Mouse (Mus musculus): ENCODE measurements around the gene Cldn18. TPM values are rescaled to one million over a fixed set of nuclear protein-coding genes. Genes with fewer than 3 reads are reported as not detected.

Gene Cldn18
- not detected in 2 replicates for total RNA-seq (2017)

DNA sequence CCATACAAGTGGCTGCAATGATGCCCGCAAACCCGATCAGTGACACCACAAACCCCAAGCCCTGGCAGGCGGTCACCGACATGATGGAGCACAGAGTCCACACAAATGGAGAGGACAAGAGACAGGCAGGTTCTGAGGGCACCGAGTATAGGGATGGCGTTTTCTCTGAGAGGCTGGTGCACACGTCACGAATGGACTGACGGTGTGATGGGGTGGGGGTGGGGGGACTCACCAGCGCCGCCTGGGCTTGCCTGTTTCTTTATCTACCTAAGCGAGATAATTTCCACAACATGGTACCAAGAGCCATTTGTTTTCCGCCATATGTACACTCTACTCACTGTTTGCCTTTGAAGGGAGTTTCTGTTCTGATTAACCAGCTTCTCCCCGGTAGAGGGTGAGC is at the start of gene Cldn18:
Gene Cldn18 (minus strand): TSS at position 134 of the 400 bp plus-strand sequence.
- ATAC-seq (replicated peaks; ENCODE audit: low read depth, poor library complexity, severe bottlenecking), result no peak

- ATAC-seq (replicated peaks; ENCODE audit: low read depth, poor library complexity, severe bottlenecking), result peak; percentile 42; the same call in 1 of the 2 replicates
These were observed 46.5 kb upstream of the Cldn18 start for GRCm38 (mm10) chr9:99763530-99763929.

- no peak for ATAC-seq (replicated peaks; ENCODE audit: low read depth, poor library complexity, severe bottlenecking)
These were observed 33.2 kb upstream of the Cldn18 start for GRCm38 (mm10) chr9:99750272-99750671.

DNA sequence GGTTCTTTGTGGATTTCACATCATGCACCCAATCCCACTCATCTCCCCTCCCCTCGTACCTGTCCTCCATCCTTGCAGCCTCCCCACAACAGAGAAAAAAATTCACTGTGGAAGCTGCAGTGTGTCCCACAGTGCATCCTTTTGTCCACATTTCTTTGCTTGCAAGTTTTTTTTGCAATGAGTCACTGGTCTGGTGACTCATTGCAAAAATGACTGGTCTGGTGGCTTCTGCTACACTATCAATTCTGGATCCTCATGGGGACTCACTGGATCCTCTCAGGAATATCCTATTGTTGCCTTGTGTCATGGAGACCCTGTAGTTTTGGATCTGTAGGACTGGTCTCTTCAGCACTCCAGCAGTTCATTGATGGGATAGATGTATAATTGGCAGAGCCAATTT is 31.2 kb upstream of the Cldn18 start:
- ATAC-seq (replicated peaks; ENCODE audit: low read depth, poor library complexity, severe bottlenecking), result no peak

- ATAC-seq (replicated peaks; ENCODE audit: low read depth, poor library complexity, severe bottlenecking), result no peak
These were observed 30.7 kb upstream of the Cldn18 start for GRCm38 (mm10) chr9:99747731-99748130.

GRCm38 (mm10) chr9:99744548-99744947 is 27.5 kb upstream of the Cldn18 start:
- ATAC-seq (replicated peaks; ENCODE audit: low read depth, poor library complexity, severe bottlenecking), result no peak

GRCm38 (mm10) chr9:99729943-99730646 is 13.0 kb upstream of the Cldn18 start:
- peak; percentile 52; the same call in 1 of the 2 replicates for ATAC-seq (replicated peaks; ENCODE audit: low read depth, poor library complexity, severe bottlenecking)

- ATAC-seq (replicated peaks; ENCODE audit: low read depth, poor library complexity, severe bottlenecking), result no peak
These were observed 10.8 kb upstream of the Cldn18 start for GRCm38 (mm10) chr9:99727819-99728218.

DNA sequence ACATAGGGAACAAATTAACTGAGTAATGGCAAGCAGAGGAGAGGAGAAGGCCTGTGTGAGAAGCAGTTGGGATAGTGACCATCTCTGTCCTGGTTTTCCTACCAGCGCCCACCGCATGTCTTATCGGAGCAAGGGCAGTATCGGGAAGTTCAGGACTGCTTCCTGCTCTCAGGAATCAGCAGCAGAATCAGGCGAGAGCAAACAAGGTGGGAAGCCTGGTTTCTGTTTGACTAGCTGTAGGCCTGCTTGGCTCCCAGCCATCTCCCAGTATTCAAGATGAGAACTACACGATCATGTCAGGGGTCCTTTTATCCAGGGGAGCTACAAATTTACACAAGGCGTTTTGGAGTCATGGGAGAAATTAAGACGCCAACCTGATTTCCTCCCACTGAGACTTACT is 8.2 kb upstream of the Cldn18 start:
- ATAC-seq (replicated peaks; ENCODE audit: low read depth, poor library complexity, severe bottlenecking), result no peak

DNA sequence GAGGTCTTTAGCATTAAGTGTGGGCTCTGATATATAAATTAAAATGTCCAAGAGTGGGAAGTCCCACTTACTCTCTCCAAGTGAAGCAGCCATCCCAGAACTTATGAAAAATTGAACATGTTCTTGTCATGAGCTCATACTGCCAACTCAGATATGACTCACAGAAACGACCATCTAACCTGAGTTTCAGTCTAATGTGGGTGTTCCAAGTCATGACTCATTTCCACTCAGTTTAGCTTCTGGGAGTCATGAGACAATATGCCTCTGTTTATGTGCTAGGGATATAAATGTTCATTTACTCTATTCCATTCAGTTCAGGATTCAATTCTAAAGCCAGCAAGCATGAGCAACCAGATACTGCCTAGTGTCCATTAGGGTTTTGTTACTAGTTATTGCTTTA is 2.9 kb upstream of the Cldn18 start:
- no peak for ATAC-seq (replicated peaks; ENCODE audit: low read depth, poor library complexity, severe bottlenecking)

DNA sequence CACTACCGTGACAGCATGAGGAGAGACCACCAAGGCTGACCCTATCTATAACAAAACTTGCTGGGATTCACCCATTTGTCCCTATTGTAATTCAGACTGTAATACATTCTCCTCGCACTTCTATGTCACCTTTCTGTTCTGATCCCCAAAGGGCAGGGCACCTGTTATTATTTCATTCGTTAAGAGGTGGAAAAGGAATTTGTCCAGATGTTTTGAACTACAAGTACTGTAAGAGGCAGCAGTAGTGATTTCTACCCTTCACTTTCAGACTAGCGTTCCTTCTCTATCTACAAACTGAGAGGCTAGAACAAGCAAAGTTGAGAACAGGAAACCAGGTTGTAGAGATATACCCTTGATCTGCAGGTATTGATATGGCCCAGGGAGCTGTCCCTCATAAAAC is 6.8 kb downstream of the Cldn18 start:
- no peak for ATAC-seq (replicated peaks; ENCODE audit: low read depth, poor library complexity, severe bottlenecking)

GRCm38 (mm10) chr9:99709588-99710248 is 7.3 kb downstream of the Cldn18 start:
- ATAC-seq (replicated peaks; ENCODE audit: low read depth, poor library complexity, severe bottlenecking), result no peak

GRCm38 (mm10) chr9:99707425-99708126 is 9.5 kb downstream of the Cldn18 start:
- ATAC-seq (replicated peaks; ENCODE audit: low read depth, poor library complexity, severe bottlenecking), result no peak

- no peak for ATAC-seq (replicated peaks; ENCODE audit: low read depth, poor library complexity, severe bottlenecking)
These were observed 10.8 kb downstream of the Cldn18 start for GRCm38 (mm10) chr9:99706264-99706663.

GRCm38 (mm10) chr9:99703711-99704110 is 13.4 kb downstream of the Cldn18 start:
- ATAC-seq (replicated peaks; ENCODE audit: low read depth, poor library complexity, severe bottlenecking), result no peak

GRCm38 (mm10) chr9:99702215-99702614 is 14.9 kb downstream of the Cldn18 start:
- no peak for ATAC-seq (replicated peaks; ENCODE audit: low read depth, poor library complexity, severe bottlenecking)

GRCm38 (mm10) chr9:99701187-99701586 is 15.9 kb downstream of the Cldn18 start:
- ATAC-seq (replicated peaks; ENCODE audit: low read depth, poor library complexity, severe bottlenecking), result no peak

GRCm38 (mm10) chr9:99699752-99700389 is 17.2 kb downstream of the Cldn18 start:
- ATAC-seq (replicated peaks; ENCODE audit: low read depth, poor library complexity, severe bottlenecking), result no peak

DNA sequence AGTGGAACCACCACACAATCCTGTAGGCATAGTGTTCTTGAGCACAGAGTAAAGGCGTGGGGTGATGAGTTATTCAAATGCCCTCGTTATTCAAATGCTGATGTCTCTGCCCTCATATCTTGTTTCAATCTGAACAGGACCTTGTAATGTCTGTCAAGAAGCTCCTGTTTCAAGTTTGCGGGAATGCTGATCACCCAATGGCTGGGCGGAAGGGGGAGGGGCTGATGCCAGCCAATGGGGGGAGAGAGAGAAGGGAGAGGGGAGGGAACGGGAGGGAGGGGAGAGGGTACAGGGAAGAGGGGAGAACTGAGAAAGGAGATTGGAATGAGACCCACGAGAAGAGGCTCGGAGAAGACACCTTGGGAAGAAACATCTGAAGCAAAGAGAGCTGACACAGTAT is 22.1 kb downstream of the Cldn18 start:
- no peak for ATAC-seq (replicated peaks; ENCODE audit: low read depth, poor library complexity, severe bottlenecking)

- ATAC-seq (replicated peaks; ENCODE audit: low read depth, poor library complexity, severe bottlenecking), result no peak
These were observed 26.7 kb downstream of the Cldn18 start for GRCm38 (mm10) chr9:99690386-99690785.

DNA sequence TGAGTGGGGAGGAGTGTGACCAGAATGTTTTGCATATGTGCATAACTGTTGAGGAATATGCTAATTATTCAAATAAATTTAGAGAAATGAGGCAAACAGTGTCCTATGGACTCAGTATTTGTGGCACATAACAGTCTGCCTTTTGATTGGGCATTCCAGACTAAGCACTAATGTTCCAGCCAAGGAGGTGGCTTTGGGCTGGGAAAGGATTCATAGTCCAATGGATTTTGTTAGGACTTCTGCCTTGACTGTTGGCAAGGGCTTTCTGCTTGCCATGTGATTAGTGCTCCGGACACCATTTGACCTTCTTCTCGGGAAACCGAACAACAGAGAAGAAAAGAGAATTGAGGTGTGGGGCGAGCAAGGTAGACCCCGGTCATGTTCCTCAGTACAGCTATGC is 27.3 kb downstream of the Cldn18 start:
- ATAC-seq (replicated peaks; ENCODE audit: low read depth, poor library complexity, severe bottlenecking), result no peak

Data from common myeloid progenitor, adult 5-6 weeks (primary cell).